Mouse (Mus musculus): ENCODE results near the gene Eras.
"Not testable (repeated sequence)": the region's sequence is repeated elsewhere in the genome, so short reads cannot be mapped to it uniquely, and the experiment has no call there.

Eras gene

GRCm38 (mm10) chrX:7910473-7910872, 17.9 kb downstream of the Eras start:
- no peak for DNase-seq (ENCODE audit: low spot score)

GRCm38 (mm10) chrX:7909242-7909641, 19.2 kb downstream of the Eras start, which contains the start of gene Gm10490:
Gene Gm10490 (plus strand): TSS chrX:7909542.
- not testable (repeated sequence) for DNase-seq (ENCODE audit: low spot score)

- no peak for DNase-seq (ENCODE audit: low spot score)
These were observed 20.7 kb downstream of the Eras start, which contains the start of gene Gm10491 for GRCm38 (mm10) chrX:7907735-7908134. Gene Gm10491 (minus strand): TSS chrX:7907835.

GRCm38 (mm10) chrX:7904441-7904840, 24.0 kb downstream of the Eras start:
- DNase-seq (ENCODE audit: low spot score), result no peak

GRCm38 (mm10) chrX:7898880-7899874, 29.2 kb downstream of the Eras start, which contains the start of the genes Pqbp1 and Timm17b:
Gene Pqbp1 (minus strand): TSS chrX:7899269.
Gene Timm17b (plus strand): TSS chrX:7899357.
- DNase-seq (ENCODE audit: low spot score), result peak; percentile 80

- DNase-seq (ENCODE audit: low spot score), result no peak
These were observed 30.2 kb downstream of the Eras start for GRCm38 (mm10) chrX:7898211-7898610.

- DNase-seq (ENCODE audit: low spot score), result peak; percentile 59
These were observed 44.4 kb downstream of the Eras start, which contains the start of gene Slc35a2 for GRCm38 (mm10) chrX:7883841-7884567. Gene Slc35a2 (plus strand): TSS chrX:7884028.

GRCm38 (mm10) chrX:7879819-7880218, 48.6 kb downstream of the Eras start:
- DNase-seq (ENCODE audit: low spot score), result peak; percentile 31

- DNase-seq (ENCODE audit: low spot score), result no peak
These were observed 49.9 kb downstream of the Eras start for GRCm38 (mm10) chrX:7878495-7878894.

- peak; percentile 70 for DNase-seq (ENCODE audit: low spot score)
These were observed 50.4 kb downstream of the Eras start, which contains the start of gene Pim2 for GRCm38 (mm10) chrX:7878007-7878419. Gene Pim2 (plus strand): TSS chrX:7878262.

Measured in spleen, adult 12 weeks (tissue).